Mouse (Mus musculus) right cerebral cortex, postnatal 10 days (tissue): ENCODE measurements around the gene Trf.
"Not testable (repeated sequence)": the region's sequence is repeated elsewhere in the genome, so short reads cannot be mapped to it uniquely, and the experiment has no call there.

ENCODE experiments used
- DNase-seq, 2 experiments: peaks; one replicate each; pipeline ENCODE4 v3.0.0; 2021; ENCODE audit warnings: low spot score in 2 of 2

Gene Trf

DNA sequence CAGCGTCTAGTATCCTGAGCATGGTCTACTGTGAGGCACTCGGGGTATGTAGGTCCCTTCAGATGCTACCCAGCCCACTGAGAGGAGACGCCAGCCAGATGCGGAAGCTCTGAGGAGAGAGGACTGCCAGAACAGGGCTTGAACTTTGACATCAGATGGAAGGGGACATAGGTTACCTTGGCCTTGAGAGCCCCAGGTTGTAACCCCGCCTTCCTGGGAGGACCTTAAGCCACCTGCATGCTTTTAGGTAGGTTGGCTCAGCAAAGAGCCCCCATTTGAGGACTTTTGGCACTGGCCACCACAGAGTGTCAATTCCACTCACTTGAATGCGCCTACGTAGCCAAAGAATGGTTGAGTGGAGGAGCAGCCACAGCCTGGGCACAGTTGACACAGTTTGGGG lies 5.5 kb downstream of the Trf start:
- DNase-seq, result no peak

GRCm38 (mm10) chr9:103214281-103214680 lies 16.0 kb downstream of the Trf start:
- no peak for DNase-seq

DNA sequence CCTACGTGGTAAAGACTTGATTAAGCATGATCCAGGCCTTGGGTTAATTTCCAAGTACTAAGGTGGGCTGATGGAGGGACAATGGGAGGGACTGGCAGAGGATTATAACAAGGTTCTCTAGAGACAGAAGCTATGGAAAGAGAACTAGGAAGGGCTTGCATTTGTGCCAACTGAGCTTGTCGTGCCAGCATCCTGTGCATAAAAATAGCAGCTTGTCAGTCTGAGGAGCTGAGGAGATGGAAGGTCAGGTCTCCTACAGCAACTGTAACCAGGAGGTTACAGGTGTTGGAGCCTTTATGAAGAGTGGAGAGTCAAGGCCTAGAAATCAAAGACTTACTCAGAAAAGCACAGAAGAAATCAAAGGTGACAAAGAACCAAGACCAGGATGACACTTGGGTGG lies 16.6 kb downstream of the Trf start:
- no peak for DNase-seq

DNA sequence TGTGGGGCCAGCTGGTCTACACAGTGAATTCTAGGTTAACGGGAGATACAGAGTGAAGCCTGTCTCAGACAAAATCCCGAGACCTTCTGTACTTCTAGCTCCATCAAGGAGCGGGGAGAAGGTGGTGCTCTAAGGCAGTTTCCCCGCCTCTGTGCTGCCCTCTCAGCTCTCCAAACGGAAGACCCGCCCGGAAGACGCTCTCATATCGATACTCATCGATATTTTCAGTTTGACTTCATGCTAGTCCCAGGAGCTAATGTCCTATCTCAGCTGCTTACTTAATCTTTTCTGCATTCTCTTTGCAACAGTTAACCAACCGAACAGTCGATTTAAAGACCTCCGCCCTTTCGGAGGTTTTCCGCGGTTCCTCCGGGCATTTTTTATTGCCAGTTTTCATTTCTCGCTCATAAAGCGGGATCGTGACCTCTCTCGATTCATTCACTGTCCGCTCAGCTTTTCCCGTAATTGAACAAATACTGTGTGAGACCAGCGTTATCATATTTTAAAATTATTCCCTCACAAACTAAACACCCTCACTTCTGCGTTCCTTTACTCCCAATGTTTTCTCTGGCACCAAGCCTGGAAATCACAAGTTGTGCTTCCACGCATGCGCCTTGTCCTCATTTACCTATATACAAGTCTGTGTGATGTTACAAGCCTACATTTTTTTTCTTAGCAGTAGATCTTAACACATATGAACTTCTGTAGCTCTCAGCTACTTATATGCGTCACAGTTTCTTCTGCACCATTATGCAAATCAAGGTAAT lies 17.4 kb downstream of the Trf start:
- DNase-seq, result peak in 1 of 2 experiments; percentile 40

- DNase-seq, result peak in 1 of 2 experiments; percentile 21
Measured at GRCm38 (mm10) chr9:103208802-103209423, 21.3 kb downstream of the Trf start.

DNA sequence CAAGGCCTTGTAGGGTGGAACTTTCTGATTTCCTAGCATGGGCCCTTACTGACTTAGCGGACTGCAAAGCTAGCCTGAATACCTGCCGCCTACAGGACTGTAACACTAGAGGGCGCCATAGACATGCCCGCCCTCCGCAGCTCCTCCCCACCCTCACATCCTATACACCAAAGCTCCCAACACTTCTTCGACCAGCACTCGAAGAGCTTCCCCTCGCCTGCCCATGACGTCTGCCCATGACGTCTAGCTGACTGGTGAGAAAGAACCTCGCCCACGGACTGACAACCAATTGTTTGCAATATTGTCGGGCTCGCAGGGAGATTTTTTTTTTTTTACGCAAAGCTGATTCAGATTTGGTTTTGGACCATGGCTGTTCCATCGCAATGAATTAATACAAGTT lies 22.4 kb downstream of the Trf start:
- DNase-seq, result peak; percentile 69 to 74

DNA sequence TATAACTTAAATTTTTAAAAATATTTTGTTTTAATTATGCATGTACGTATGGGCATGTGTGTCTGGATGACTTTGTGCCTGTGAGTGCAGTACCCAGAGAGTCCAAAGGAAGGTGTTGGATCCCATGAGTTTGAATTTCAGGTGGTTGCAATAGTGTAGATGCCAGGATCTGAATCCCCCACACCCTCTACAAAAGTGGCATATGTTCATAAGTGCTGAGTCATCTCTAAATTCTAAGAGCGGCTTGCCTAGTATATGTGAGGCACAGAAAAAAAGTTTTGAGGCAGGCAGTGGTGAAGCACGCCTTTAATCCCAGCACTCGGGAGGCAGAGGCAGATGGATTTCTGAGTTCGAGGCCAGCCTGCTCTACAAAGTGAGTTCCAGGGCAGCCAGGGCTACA lies 24.5 kb downstream of the Trf start:
- no peak for DNase-seq

GRCm38 (mm10) chr9:103201561-103202260 lies 28.5 kb downstream of the Trf start, which contains the start of gene Srprb:
Gene Srprb, minus strand, starts transcription at chr9:103202137.
- peak; percentile 96 for DNase-seq

DNA sequence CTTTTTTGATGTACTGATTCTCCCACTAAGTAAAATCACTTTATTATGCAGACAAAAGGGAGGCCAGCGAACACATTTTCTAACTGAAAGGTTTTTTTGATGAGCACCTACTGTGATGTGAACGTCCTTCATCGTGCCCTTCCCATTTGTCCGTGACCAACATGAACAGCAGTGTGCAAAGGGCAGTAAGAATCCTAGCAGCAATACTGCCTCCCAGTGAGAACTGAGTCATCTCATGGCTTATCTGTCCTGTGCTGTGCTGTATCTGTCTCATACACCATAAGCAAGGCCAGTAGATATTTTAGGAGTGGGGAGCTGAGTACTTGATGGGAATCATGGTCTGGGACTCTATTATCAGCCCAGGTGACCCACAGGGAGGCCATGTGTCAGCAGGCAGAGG lies 41.8 kb downstream of the Trf start:
- DNase-seq, result no peak

GRCm38 (mm10) chr9:103186747-103187146 lies 43.5 kb downstream of the Trf start:
- peak; percentile 57 to 59 for DNase-seq

- DNase-seq, result no peak
Measured at GRCm38 (mm10) chr9:103185946-103186345, 44.3 kb downstream of the Trf start.

DNA sequence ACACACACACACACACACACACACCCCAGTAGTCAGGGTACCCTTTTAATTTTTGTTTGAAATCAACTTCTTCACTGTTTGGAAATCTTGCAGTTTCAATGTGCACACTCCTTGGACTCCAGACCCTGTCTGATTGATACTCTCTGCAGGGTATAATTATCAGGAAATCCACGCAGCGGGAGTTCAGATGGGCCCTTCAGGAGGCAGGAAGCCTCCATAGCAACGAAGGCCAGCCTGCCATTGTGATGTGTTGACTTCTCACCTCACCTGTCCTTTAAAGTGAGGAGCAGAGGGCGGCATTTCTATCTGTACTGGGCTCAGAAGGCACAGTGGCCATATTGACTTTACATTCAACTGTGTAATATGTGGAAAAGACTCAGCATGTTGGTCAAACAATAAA lies 45.4 kb downstream of the Trf start:
- no peak for DNase-seq

- DNase-seq, result no peak
Measured at GRCm38 (mm10) chr9:103181886-103182285, 48.4 kb downstream of the Trf start.

- DNase-seq, result peak; percentile 76 to 78
Measured at GRCm38 (mm10) chr9:103180807-103181565, 49.3 kb downstream of the Trf start.

DNA sequence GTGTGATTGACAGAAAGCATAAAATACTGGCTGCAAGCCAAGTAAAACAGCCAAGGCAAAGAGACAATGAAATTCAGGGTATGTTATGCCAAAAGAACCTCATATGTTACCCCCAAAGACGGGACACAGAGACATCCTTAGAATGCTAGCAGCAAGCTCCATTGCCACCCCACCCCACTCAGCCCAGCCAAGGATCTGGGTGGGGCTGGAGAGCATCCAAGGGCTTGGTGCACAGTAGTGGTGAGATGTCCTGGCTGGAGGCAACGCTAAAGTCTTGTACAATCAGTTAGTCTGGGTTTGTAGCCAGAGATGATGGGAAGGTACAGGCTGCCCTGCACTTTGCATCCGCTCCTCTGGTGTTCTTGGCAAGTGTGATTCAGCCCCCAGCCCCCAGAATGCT lies 49.9 kb downstream of the Trf start:
- peak in 1 of 2 experiments; percentile 46 for DNase-seq

- DNase-seq, result no peak
Measured at GRCm38 (mm10) chr9:103175692-103176091, 54.6 kb downstream of the Trf start.

GRCm38 (mm10) chr9:103174771-103175519 lies 55.3 kb downstream of the Trf start:
- DNase-seq, result no peak

GRCm38 (mm10) chr9:103168771-103169170 lies 61.5 kb downstream of the Trf start:
- DNase-seq, result no peak

DNA sequence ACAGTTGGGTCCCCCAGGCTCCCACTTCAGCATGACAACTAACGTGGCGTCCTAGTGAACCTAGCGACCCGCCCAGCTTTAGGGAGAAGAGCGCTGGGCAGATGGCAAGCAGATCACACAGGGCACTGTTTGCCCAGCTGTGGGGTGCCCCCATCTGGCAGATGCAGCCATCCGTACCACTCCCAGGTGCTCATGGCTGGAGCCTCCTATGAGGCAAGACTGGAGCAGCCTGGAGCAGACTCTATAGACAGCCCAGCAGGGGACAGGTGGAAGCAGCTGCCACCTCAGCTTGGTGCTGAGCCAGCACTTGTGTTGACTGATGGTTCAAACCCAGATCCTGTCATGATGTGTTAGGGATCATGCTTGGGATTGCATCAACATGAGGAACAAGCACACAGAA lies 62.2 kb downstream of the Trf start:
- DNase-seq, result no peak

GRCm38 (mm10) chr9:103163806-103164205 lies 66.4 kb downstream of the Trf start:
- no peak for DNase-seq

DNA sequence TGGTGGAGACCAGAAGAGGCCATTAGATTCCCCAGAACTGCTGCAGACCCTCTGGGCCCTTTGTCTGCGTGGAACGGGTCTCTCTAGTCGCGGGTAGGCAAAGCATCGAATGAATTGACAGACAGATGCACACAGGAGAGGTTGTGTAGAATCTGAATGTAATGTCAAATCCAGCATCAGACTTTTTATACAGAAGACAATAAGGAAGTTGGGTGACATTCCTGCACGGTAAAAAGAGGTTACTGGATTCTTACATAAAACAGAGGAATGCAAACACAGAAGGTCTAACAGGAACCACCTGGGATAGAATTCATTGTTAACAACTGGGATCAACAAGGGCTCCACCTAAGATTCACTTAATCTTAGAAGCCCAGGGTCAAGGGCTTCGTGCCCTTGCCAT lies 75.1 kb downstream of the Trf start:
- not testable (repeated sequence) for DNase-seq
